Mouse (Mus musculus) forebrain, embryonic 10.5 days (tissue): ENCODE data around the gene Ric8b. TPM values are rescaled to one million over a fixed set of nuclear protein-coding genes. Genes with fewer than 3 reads are reported as not detected.

ENCODE experiments used
- DNase-seq: peaks from one replicate; pipeline ENCODE4 v3.0.0-alpha.2; 2017; ENCODE audit warnings: low spot score; ENCODE audit errors: extremely low spot score
- H3K27ac ChIP-seq: fragments of 300-500 bp; sonication (generic); 2 replicates; pipeline ENCODE4 v1.5.1; 2016; ENCODE audit warnings: mild to moderate bottlenecking
- H3K27me3 ChIP-seq: fragments of 300-500 bp; sonication (generic); 2 replicates; pipeline ENCODE4 v1.6.1; 2016; ENCODE audit warnings: mild to moderate bottlenecking; ENCODE audit not compliant: poor library complexity, severe bottlenecking
- H3K36me3 ChIP-seq: fragments of 300-500 bp; sonication (generic); replicated peaks from 2 replicates; pipeline ENCODE4 v1.6.1; 2016; ENCODE audit warnings: mild to moderate bottlenecking, moderate library complexity
- H3K4me1 ChIP-seq: fragments of 300-500 bp; sonication (generic); 2 replicates; pipeline ENCODE4 v1.6.1; 2016
- H3K4me3 ChIP-seq: fragments of 300-500 bp; sonication (generic); 2 replicates; pipeline ENCODE4 v1.5.1; 2016; ENCODE audit warnings: mild to moderate bottlenecking, moderate library complexity
- H3K9me3 ChIP-seq: fragments of 300-500 bp; sonication (generic); 2 replicates; pipeline ENCODE4 v1.6.1; 2016; ENCODE audit warnings: mild to moderate bottlenecking, moderate library complexity
- WGBS: fragments of 180-500 bp; shearing (Covaris S2); methylation state at CpG from one replicate; pipeline ENCODE4 v1.1.7; 2016; 5-methylcytosine and 5-hydroxymethylcytosine counted together
- polyA plus RNA-seq: library from polyadenylated mRNA; unstranded; fragments of >200 nt; fragmentation: Nextera tagmentation; extraction: Ambion mirVana; gene quantifications from 2 replicates; pipeline ENCODE4 v1.2.1, GENCODE M21; 2016

The Ric8b gene
- polyA plus RNA-seq, 1 experiment from 2014 or later = 25.3 TPM

DNA sequence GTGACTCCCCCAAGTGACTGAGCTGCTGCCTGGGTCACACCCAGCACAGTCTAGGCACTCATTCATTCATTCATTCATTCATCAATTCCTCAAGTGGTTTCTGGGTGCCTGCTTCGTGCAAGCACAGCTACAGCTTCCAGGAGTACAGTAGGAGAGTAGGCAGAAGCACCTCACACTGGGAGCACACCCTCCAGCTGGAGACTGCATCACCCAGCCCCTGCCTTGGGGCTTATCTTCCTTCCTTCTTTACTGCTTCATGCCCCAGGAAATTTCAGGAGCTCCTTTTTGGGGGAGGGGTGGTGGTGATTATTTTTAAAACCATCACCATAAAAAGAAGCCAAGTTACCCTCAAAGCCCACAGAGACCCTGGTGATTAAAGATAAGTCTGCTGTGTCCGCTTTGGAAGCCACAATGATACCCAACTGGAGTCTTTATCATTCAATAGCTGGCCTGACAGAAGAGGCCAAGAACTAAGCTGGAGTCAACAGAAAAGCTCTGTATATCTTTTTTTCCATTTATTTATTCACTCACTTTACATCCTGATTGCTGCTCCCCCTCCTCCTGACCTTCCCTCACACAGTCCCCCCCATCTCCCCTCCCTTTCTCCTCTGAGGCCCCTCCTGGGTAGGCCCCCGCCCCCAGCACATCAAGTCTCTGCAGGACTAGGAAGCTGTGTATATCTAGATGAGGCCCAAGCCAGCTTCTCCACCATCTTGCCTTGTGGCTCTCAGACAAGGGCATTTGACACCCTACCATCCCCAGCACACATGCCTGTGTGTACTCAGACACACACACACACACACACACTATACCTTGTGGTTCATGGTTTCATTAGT, 19.1 kb upstream of the Ric8b start:
- Histone ChIP-seq H3K9me3 (no peaks in the 10 kb centered on the region), H3K4me1 (peaks cover 37% of the 10 kb centered on the region), H3K27me3 (peaks cover 26% of the 10 kb centered on the region), H3K4me3 (no peak overlapping the region), H3K27ac (peak overlapping the region; percentile 41; the same call in 1 of the 2 replicates), H3K36me3 (peaks cover 92% of the 10 kb centered on the region)
- 69% methylated on average over 3 of the region's 3 CpGs for WGBS
- no peak for DNase-seq

DNA sequence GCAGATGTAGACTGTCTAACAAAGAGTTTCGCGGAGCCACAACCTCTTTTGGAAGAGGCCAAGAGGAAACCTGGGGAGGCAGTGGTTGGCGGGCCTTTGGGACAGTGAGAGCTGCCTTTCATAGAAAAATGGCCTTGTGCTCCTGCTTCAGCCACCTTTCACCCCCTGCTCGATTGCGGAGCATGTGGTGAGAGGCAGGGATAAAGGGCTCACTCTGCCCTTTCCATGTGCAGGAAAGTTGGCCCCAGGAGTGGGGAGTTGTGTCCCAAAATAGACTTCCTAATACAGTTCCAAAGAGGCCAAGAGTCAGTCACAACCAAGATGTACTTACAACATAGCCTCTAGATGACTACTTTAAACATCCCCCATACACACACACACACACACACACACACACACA, 15.7 kb upstream of the Ric8b start:
- WGBS = 81% methylated on average over 5 of the region's 5 CpGs
- H3K9me3 ChIP-seq = no peaks in the 10 kb centered on the region
- peaks cover 84% of the 10 kb centered on the region for H3K36me3 ChIP-seq
- DNase-seq = no peak
- H3K4me1 ChIP-seq = peaks cover 49% of the 10 kb centered on the region
- no peak overlapping the region for H3K27ac ChIP-seq
- H3K27me3 ChIP-seq = peaks cover 53% of the 10 kb centered on the region
- H3K4me3 ChIP-seq = no peak overlapping the region

DNA sequence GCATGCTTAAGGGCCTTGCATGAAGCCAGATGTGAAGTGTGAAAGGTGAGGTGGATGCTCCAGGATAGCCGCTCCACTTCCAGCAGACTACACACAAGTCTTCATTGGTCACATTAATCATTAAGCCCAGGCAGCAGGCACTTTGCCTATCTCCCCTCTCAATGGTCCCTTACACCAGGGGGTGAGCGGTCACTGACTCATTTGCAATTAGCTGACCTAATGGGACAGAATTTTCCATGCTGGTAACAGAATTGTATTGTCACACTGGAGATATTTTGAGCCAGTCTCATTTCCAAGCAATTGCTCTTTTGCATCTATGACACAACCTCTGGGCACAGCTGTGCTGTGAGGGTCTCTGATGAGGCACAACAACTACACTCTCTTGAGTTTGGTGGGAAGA, 15.2 kb upstream of the Ric8b start:
- peaks cover 53% of the 10 kb centered on the region for H3K27me3 ChIP-seq
- no peak for DNase-seq
- H3K27ac ChIP-seq = no peak overlapping the region
- peaks cover 46% of the 10 kb centered on the region for H3K4me1 ChIP-seq
- 84% methylated on average over 2 of the region's 2 CpGs for WGBS
- H3K4me3 ChIP-seq = no peak overlapping the region
- peaks cover 79% of the 10 kb centered on the region for H3K36me3 ChIP-seq
- H3K9me3 ChIP-seq = no peaks in the 10 kb centered on the region

DNA sequence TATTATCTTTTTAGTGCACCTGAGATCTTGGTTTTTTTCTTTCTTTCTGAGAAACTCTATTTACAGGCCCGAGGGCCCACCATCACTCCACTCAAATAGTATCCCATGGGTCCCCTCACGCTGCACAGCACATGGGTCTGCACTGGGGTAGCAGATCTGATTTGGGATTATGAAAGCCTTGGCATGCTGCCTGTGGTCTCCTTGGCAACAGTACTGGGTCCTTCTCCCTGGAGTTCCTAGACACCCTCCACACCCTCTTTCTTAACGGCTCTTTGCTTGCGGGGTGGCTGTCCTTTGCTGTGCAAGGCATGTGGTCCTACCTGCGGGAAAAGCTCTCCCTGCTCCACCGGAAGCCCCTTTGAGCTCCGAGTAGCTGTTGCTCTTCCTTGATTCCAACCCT, 14.1 kb upstream of the Ric8b start:
- H3K9me3 ChIP-seq = no peaks in the 10 kb centered on the region
- H3K27ac ChIP-seq = 0 out of 2 replicates have a peak overlapping the region, but pooled peaks have one; percentile 22
- no peak overlapping the region for H3K4me3 ChIP-seq
- DNase-seq = no peak
- 58% methylated on average over 7 of the region's 7 CpGs for WGBS
- H3K27me3 ChIP-seq = peaks cover 64% of the 10 kb centered on the region
- peaks cover 36% of the 10 kb centered on the region for H3K4me1 ChIP-seq
- peaks cover 77% of the 10 kb centered on the region for H3K36me3 ChIP-seq

DNA sequence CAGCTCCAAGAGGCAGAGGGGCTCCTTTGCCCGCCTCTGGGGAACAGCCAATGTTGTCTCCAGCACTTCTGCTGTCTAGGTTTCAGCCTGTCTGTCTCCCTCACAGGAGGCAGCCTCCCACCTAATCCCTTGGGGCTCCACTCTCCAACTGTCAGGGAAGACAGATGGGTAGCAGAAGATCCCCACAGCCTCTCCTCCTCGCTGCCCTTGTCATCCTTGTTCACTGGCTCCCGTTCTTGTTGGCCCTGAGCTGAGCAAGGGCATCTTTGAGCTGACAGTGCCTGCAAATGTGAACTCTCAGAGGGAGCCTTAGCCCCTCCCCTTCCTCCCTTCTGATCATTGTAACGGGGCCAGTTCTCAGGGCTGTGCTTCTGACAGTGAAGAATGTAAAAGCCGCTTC, 13.7 kb upstream of the Ric8b start:
- H3K4me3 ChIP-seq = no peak overlapping the region
- peaks cover 69% of the 10 kb centered on the region for H3K27me3 ChIP-seq
- no peak for DNase-seq
- 20% methylated on average over 5 of the region's 5 CpGs for WGBS
- 0 out of 2 replicates have a peak overlapping the region, but pooled peaks have one; percentile 22 for H3K27ac ChIP-seq
- H3K4me1 ChIP-seq = peaks cover 32% of the 10 kb centered on the region
- peaks cover 77% of the 10 kb centered on the region for H3K36me3 ChIP-seq
- H3K9me3 ChIP-seq = no peaks in the 10 kb centered on the region

DNA sequence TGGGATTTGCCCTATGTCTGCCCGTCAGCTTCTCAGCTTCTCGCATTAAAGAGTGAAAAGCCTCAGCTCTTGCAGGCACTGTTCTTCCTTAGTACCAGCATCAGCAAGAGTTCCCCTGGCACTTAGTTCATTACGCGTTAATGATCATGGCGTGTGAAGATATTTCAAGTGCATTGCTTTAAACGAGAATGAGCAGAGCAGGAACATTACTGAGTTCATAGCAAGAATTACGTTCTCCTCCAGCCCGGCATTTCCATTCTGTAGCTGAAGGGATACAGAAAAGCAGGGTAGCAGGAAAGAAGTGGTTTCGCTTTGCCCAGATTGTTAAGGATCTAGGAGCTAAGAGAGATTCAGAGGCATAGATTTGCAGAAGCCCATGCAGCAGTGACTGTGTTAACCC, 10.5 kb upstream of the Ric8b start:
- Histone ChIP-seq H3K36me3 (peaks cover 49% of the 10 kb centered on the region), H3K27ac (no peak overlapping the region), H3K27me3 (peaks cover 82% of the 10 kb centered on the region), H3K4me3 (no peak overlapping the region), H3K4me1 (peaks cover 55% of the 10 kb centered on the region), H3K9me3 (no peaks in the 10 kb centered on the region)
- 88% methylated on average over 9 of the region's 9 CpGs for WGBS
- no peak for DNase-seq

DNA sequence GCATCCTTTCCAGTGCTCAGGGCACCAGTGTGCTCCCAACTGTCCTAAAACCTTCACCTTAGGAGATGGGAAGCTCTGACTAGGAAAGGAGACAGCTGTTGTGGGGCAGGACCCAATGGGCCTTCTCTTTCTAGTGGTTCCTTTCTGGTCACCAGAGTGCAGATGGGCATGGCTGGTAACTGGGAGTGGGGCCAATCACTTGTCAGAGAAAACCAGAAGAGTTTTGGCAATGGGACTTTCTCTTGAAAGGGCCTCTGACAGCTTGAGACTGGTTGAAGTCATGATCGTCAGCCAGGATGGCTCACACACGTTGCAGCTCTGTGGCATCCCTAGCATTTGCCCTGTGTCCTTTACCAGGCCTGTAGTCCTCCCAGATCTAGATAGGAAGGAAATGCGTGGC, 9.4 kb upstream of the Ric8b start:
- Histone ChIP-seq H3K36me3 (peaks cover 41% of the 10 kb centered on the region), H3K27me3 (peaks cover 81% of the 10 kb centered on the region), H3K27ac (no peak overlapping the region), H3K9me3 (no peaks in the 10 kb centered on the region), H3K4me3 (no peak overlapping the region), H3K4me1 (peaks cover 52% of the 10 kb centered on the region)
- 94% methylated on average over 3 of the region's 3 CpGs for WGBS
- no peak for DNase-seq

DNA sequence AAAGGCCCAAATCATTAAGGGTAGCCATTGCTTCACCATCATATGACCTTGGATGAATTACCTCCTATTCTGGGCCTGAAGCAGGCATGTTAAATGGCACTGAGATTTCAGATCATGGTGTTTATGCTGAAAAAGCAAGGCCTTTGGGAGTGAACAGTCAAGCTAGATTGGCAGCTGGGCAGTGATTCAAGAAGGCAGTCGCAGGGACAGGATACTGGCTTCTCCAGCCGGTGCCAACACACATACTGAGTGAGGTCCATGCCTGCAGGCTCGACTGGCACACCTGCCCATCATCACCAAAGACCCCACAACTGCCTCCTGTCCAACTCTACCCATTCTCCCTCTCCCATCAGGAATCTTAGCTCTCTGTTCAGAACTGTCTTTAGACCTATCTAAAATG, 8.9 kb upstream of the Ric8b start:
- Histone ChIP-seq H3K9me3 (no peaks in the 10 kb centered on the region), H3K36me3 (peaks cover 38% of the 10 kb centered on the region), H3K4me3 (no peak overlapping the region), H3K27ac (no peak overlapping the region), H3K27me3 (peaks cover 81% of the 10 kb centered on the region), H3K4me1 (peaks cover 52% of the 10 kb centered on the region)
- WGBS = 95% methylated on average over 3 of the region's 3 CpGs
- DNase-seq = no peak

DNA sequence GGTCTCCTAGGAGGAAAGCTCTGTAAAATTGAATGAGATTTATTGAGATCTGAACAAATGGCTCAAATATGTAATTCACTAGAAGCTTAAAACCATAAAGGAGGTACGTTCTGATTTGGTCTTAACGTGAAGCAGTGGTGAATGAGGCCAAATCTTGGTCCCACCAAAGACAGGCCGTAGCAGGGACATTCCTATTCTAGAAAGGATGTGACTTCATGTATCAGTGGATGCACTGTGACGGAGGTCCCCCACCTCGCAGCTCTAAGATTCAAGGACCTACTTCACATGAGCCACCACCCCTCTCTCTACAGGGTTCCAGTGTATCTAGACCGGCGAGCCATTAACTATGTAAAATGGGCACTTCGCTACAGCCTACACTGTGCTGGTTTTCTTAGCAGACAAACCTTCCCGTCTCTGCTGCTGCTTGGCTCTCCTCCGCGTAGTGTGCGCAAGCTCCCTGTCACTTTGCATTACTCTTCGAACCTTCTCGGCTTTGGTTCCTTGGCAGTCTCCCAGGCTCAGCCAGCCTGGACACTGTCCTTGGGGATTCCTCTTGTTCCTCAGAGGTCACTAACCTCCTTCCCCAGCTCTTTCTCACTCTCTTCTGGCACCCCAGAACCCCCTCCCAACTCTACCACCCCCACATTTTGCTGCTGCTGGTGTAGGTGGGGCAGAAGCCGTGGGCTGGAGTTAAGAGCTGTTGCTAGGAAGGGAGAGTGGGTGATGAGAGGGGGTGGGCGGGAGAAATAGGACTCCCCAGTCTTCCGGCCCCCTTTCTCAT, 8.2 kb upstream of the Ric8b start:
- H3K27ac ChIP-seq = peak overlapping the region; percentile 44

DNA sequence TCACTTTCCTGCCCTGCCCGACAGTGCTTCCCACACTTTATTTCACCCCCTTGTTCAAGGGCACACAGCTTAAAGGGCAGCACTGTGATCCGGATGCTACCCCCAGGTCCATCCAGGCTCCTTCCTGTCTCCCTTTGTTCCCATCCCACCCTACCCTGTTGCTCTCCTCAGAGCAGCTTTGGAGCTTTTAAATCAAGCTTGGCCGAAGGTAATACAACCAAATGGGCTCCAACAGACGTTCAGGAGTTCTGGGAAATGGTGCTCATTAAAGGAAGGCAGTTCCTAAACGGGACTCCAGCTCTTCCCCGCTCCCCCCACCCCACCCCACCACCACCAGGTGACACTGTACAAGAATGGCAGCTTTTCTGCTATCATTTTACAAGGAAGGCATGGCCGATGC, 7.2 kb upstream of the Ric8b start:
- peak overlapping the region; percentile 44 for H3K27ac ChIP-seq
- H3K36me3 ChIP-seq = peaks cover 23% of the 10 kb centered on the region
- no peaks in the 10 kb centered on the region for H3K9me3 ChIP-seq
- H3K27me3 ChIP-seq = peaks cover 80% of the 10 kb centered on the region
- DNase-seq = no peak
- no peak overlapping the region for H3K4me3 ChIP-seq
- WGBS = 15% methylated on average over 7 of the region's 7 CpGs
- H3K4me1 ChIP-seq = peaks cover 44% of the 10 kb centered on the region

More for the DNA sequence above, 8.2 kb upstream of the Ric8b start:
- H3K27me3 ChIP-seq = peaks cover 81% of the 10 kb centered on the region
- peaks cover 45% of the 10 kb centered on the region for H3K4me1 ChIP-seq
- no peaks in the 10 kb centered on the region for H3K9me3 ChIP-seq
- 64% methylated on average over 17 of the region's 17 CpGs for WGBS
- no peak overlapping the region for H3K4me3 ChIP-seq
- peaks cover 32% of the 10 kb centered on the region for H3K36me3 ChIP-seq
- DNase-seq = no peak

DNA sequence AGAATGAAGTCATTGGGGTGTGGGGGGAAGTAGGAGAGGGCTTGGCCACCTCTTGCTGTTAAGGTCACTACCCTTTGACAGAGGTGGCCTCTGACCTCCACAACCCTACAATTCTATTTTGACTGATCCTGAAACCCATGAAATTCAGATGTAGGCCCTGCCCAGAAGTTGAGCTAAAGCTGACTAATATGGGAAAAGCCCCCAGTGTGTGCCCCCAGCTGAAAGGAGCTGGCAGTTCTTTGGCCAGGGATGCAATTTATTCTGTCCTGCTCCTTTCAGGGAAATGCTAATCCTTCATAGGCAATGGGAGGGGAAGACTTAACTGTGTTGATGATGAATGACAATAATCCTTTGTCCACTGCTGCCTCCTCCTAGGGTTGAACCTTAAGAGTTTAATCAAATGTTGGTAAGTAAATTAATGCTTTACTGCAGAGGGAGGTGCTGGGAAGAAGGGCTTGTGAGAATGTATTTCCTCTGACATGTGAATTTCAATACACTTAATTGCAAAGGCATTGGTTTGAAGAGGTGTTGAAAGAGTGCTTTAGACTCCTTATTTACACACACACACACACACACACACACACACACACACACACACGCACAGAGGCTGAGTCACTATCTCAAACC, 6.5 kb upstream of the Ric8b start:
- Histone ChIP-seq H3K27ac (peak overlapping the region; percentile 17; the same call in 1 of the 2 replicates), H3K9me3 (no peaks in the 10 kb centered on the region), H3K36me3 (peaks cover 17% of the 10 kb centered on the region), H3K4me3 (no peak overlapping the region), H3K27me3 (peaks cover 80% of the 10 kb centered on the region), H3K4me1 (peaks cover 44% of the 10 kb centered on the region)
- WGBS = 4% methylated on average over 1 of the region's 1 CpGs
- peak; percentile 51 for DNase-seq

DNA sequence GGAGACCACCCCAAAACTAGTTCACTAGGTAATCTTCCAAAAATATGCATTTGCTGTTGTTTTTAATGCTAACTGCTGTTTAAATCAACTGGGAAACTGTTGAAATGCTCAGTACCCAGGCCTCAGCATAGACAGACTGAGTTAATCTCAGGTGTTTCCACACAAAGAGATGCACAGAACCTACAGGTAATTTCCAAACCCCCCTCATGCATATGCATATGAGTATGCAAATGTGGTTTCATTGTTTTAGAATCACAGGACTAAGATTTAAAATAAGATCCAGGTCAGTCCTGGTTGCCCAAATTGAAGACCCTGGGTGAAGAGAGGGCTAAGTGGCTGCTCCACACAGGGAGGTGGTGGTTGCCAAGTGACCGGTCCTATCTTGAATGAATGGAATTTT, 4.3 kb upstream of the Ric8b start:
- H3K4me1 ChIP-seq = peaks cover 44% of the 10 kb centered on the region
- no peaks in the 10 kb centered on the region for H3K9me3 ChIP-seq
- H3K27me3 ChIP-seq = peaks cover 63% of the 10 kb centered on the region
- no peak for DNase-seq
- WGBS = 82% methylated on average over 1 of the region's 1 CpGs
- no peak overlapping the region for H3K27ac ChIP-seq
- H3K36me3 ChIP-seq = peaks cover 6% of the 10 kb centered on the region
- no peak overlapping the region for H3K4me3 ChIP-seq
